Mouse (Mus musculus): ENCODE results near the gene Uimc1.
A peak's percentile ranks its signal among the peaks of the same experiment; 100 is the strongest.
"Not testable (repeated sequence)": the region's sequence is repeated elsewhere in the genome, so short reads cannot be mapped to it uniquely, and the experiment has no call there.

Gene Uimc1

DNA sequence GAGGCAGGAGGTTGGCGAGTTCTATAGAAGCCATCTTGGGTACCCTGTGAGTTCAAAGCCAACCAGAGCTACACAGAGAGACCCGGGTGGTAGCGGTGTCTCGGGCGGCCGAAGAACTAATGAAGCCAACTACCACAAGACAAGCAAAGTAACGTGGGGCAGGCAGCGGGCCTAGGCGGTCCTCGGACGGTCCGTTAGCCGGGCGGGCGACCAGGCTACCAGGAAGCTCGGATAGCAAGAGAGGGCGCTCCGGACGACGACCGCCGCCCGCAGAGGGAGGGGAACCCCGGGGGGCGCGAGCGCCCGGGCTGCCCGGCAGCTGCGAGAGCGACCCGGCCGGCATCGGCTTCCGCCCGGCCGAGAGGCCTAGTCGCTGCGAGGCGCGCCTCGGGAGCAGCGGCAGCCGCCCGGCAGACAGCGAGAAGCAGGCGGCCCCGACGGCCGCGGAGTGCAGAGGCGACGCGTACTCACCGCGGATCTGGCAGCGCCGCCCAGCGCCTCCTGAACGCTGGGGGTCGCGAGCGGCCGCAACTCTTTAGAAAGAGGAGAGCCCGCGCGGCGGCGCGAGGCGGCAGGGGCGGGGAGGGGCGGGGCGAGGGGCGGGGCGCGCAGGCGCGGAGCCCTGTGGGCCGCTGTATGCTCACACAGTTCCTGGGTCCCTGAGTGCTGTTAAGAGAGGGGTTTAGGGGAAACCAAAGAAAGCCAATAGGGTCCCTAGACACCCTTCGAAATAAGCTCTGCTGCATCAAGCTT, at the start of gene Uimc1:
Uimc1 (minus strand) TSS at position 575 of the 753 bp plus-strand sequence.
- DNase-seq, result peak; percentile 86

DNA sequence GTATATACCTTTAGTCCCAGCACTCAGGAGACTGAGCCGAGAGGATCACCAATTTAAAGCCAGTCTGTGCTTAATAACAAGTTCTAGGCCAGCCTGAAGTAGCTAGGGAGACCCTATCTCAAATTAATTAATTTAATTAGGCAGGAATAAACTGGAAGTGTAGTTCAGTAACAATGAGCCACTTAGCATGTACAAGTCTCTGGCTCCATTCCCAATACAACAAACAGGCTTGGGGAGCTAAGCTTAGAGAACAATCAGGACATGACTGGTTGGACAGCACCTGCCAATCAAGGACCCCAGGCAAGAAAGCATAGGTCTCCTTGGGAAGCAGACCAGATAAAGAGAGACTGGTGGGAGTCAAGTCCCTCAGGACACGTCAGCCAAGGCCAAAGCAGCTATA, 40.2 kb upstream of the Uimc1 start:
- no peak for DNase-seq

DNA sequence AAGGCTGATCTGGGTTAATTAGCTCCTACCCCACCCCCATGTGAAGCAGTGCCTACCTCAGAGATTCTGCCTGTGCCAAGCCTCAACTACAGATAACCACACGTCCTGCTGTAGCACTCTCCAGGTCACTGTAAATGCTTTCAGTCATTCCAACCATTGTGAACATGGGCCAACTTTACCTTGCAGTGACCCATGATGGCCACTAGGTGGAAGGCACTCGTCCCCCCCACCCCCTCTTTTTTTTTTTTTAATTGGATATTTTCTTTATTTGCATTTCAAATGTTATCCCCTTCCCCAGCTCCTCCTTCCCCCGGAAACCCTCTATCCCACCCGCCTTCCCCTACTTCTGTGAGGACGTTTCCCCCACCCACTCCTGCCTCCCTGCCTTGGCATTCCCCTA, 35.3 kb upstream of the Uimc1 start:
- no peak for DNase-seq

DNA sequence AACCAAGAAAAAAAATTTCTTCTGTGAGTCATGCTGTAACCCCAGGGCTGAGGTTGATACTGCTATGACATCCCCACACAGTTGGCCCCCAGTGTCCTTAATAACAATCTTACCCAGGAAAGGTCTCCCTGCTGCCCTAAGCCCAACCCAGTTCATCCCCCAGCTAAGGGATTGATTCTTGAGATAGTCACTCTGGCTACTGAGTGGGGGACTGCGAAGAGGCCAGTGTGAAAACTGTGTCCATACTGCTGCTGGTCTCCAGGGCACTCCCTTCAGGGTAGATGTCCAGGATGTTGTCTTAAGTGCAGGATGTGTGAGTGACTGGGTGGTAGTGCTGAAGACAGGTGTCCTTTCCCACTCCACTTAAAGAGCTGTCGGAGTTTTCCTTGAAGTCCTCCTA, 33.3 kb upstream of the Uimc1 start, which contains the start of gene Gm17617:
Gm17617 (minus strand) TSS at position 101 of the 400 bp plus-strand sequence.
- DNase-seq, result no peak

DNA sequence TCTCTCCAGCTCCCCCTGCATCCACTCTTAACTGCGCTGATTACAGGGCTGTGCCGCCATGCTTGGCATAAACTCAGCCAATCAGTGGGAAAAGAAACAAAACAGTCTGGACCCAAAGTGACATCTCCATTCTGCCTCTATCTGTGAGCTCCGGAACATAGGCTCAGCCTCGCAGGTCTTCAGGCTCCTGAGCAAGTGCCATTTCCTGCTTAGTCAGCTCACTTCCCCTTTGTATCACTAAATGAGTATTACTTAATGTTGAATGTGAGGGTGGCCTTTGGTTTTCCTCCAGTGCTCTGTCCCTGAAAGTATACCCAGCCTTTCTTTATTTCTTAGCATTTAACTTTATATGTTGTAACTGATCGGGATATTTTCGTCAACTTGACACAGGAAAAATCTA, 24.8 kb upstream of the Uimc1 start:
- no peak for DNase-seq

DNA sequence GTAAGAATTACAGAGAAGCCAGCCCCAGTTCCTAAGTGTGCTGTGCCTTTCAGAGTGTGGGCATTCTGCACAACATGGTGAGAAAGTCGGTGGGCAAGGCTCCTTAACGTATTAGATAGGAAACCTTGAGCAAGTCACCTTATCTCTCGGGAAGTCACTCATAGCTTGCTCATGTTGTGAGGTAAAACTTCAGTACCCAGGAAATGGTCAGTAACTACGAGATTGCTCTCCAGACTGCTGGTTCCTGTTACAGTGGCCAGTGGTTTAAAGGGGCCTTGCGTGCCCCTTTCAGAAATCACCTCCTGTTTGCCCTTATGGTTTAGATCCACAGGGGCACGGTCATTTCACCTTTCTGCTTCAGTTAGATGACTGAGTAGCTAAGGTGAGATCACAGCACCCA, 14.3 kb upstream of the Uimc1 start:
- no peak for DNase-seq

DNA sequence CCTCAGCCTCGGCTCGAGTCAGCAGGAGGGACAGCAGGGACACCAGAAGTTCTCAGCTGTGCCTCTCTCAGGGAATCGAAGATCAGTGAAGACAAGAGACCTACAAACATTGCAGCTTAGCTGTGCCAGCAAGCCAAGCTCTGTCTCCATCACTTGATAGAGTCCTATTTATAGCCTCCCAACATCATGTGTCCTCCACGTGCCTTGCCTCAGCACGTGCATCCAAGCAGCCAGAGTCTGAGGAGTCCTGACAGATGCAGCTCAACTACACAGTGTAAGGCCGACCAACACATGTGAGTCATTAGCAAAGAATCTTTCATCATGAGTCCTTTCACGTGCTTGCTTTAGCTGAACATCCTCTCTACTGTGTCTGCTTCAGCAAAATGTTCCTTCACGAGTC, 7.6 kb upstream of the Uimc1 start:
- peak; percentile 56 for DNase-seq

DNA sequence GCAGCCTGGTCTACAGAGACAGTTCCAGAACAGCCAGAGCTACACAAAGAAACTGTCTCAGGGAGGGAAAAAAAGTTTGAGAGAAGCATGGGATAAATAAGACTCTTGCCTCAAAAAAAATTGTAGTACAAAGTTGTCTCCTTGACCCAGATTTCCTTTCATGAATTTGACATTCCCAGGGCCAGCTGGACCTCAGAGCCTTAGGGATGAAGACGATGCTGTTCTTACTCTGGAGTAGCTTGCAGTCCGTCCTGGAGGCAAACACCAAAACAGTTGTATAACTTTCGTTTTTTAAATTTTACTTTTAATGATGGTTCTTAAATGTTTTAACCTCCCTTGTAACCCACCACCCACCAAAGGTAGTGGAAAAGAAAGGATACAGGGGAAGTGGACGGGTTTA, 7.0 kb upstream of the Uimc1 start:
- no peak for DNase-seq

DNA sequence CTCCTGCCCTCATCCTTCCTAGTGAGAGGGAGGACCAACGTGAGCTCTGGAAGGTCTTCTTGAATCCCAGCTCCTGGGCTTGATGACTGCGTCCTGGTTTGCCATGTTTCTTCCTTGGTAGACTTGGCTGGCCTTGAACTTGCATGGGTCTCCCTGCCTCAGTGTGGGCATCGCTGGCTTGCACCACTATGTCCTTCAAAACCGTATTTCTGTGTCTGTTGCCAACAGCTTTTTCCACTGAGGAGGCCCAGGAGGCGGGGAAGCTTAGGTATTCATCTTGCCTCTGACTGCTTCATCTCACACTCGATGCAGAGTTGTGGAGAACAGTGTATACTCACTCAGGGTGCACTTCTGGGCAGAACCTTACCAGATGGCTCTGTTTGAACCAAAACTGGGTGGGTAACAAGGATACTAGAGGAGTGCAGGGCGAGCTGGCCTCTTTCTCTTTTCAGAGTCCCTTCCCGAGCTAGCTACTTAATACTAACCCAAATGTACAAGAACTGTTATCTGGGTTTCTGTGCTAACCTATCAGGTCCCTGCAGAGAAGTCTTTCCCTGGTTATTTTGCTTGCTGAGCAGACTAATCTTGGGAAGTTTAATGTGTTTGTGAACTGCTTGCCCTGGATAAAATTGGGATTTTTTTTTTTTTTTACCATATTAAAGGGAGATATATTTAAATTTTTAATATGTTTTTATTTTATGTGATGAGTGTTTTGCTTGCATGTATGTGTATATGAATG, 6.0 kb upstream of the Uimc1 start:
- no peak for DNase-seq

DNA sequence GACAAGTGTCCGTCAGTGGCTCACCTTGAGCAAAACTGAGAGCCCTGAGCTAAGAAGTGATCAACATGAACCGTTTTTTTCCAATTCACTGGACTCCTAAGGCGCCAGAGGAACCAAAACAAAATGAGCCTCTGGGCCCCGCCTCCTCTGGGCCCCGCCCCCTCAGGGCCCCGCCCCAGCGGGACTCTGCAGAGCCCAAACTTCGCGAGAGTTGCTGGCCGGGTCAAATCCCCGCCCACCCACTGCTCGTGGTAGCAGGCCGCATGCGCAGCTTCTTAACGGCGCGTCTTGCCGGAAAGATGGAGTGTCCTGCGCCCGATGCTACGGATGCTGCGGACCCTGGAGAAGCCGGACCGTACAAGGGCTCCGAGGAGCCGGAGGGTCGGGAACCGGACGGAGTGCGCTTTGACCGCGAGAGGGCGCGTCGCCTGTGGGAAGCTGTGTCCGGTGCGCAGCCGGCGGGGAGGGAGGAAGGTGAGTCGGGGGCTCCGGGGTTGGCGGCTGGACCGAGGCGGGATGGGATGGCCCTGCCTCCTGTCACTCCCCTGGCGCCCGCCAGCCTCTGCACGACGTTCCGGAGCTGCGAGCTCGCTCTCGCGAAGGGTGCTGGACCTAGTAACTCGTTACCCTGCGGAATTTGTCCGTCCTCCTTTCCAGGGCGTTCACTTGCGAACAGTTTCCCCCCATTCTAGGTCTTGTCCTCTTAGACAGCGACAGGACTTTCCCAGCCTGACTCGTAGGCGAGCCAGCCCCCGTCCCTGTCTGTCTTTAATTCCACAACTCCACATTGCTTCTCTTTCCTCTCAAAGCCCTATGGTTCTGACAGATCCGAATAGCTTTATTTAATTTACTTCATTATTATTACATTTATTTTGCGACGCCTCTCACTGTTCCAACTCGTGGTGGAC, 5.2 kb upstream of the Uimc1 start, which contains the start of gene Zfp346:
Zfp346 (plus strand) TSS at position 267 of the 908 bp plus-strand sequence.
- DNase-seq, result peak; percentile 97

DNA sequence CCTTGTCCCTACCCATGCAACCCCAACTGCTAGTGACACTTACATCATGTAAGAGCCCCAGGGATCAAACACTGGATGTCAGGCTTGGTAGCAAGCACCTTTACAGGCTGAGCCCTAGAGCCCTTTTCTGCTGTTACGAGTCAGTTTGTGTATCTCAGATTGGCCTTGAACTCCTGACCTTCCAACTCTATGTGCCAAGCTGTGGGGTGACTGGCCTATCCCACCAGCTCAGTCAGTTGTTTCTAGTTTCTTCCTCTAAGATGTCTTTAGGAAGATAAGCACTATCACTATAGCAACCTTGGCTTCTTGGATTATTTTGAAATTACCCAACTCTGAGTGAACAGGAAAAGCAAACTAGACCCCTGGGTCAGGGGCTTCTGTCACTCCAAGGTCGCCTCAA, 3.3 kb upstream of the Uimc1 start:
- no peak for DNase-seq

DNA sequence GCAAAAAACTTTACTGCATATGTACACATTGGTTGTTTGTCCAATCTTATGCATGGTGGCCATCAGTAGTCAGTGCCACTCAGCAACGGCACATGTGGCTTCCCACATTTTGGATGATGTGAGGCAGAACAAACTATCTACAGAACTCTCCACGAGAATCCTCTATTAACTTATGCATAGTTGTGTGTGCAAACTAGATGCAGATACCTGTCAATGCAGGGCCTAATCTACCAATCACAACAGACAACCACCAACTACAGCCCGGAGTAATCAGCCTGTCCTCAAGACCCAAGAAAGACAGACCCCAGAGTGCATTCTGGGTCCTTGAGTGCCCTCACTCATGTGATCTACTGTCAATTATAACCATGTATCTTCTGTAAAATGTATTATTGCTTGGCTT, 2.3 kb upstream of the Uimc1 start:
- no peak for DNase-seq

DNA sequence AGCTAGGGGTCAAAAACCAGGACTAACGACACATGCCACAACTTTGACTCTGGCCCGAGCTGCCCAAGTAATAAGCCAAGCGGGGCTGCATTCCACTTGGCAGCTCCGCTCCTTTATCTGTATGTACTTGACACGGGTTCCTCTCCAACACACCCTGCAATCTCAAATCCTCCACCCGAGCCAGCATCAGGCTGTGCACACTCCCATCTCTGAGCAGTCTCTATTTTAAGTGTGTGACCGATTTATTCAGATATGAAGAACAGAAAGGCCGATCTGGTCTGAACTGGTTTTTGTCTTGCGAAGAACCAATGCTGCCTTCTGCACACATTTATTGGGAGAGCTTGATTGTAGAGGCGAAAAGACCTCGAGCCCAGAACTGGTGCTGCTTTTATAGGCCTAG, 1.5 kb upstream of the Uimc1 start:
- no peak for DNase-seq

DNA sequence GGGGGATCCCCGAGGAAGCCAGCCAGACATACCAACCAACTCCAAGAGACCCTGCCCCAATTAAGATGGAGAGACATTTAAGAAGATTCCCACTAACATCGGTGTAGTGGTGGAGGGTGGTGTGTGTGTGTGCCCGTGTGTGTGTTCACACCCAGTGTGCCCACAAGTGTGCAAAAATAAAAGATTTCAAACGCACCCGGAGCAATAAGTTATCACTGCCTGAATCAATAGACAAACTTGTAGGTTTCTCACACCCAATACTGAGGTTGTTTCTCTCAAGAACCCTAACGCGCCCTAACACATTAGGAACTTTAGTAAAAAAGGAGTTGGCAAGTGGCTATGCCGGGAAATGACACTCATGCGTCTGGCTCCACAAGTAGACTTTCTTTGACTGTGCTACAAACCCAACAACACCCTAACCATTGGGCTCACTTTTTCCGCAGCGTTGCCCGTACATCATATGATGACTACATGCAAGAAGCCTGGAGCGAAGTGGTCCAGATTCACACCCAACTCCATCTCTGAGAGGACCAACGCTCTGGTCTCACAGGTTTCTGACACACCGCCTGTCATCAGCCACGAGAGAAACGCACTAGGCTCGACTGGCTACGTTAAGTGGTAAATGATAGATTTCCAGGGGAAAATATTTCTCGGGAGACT, 904 bp downstream of the Uimc1 start:
- DNase-seq, result no peak

DNA sequence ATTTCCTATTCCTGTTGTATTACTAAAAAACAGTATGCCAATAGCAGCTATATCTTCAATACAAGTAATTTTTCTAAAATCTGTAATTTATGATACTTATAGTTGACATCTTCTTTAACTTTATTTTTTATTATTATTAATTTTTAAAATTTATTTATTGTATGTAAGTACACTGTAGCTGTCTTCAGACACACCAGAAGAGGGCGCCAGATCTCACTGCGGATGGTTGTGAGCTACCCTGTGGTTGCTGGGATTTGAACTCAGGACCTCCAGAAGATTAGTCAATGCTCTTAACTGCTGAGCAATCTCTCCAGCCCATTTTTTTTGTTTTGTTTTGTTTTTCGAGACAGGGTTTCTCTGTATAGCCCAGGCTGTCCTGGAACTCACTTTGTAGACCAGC, 2.3 kb downstream of the Uimc1 start:
- DNase-seq, result not testable (repeated sequence)

DNA sequence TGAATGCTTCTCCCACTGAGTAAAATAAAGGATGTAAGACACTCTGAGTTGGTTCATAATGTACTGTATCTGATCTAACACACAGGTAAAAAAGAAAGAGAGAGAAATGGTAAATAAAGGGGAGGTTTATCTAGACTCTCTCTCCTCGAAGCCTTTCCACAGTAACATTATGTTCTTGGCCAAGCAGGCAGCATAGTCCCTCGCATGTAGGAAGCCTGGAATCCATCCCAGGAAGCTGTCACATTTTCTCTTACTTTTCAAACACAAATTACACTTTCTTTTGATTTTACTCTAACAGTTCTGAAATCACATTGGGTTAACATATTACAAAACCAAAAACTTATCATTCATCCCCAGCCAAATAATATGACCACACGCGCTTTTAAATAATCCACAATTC, 7.5 kb downstream of the Uimc1 start:
- peak; percentile 55 for DNase-seq

DNA sequence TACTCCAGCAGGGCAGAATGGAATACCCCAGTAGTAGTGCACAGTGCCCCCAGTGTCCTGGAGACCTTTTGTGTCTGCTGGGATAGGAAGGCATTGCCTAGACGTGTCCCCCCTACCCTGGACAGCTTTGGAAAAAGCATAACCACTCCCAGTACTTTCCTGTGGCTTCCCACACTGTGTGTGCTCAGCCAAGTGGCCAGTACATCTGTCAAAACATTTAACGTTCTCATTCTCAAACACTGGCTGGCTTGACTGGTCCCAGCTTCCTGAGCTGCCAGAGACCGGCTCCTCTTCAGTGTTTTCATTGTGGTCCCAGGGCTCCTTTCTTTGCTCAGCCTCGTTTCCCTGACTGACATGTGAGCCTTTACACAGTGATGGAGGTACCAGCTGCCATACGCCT, 24.5 kb downstream of the Uimc1 start:
- DNase-seq, result no peak

DNA sequence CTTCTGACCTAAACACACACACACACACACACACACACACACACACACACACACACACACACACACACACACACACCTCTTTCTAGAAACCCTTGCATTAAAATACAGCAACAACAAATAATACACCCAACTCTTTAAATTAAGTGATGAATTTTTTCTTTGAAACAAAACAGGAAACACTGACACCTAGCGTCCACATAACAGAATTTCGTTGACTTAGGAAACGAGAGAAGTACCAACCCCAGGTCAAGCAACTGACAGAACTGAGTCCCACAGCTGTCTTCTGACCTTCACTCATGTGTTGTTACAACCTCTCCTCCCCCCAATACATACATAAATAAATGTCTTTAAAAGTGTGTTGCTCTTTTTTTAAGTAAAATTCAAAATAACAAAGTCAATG, 28.8 kb downstream of the Uimc1 start:
- no peak for DNase-seq

DNA sequence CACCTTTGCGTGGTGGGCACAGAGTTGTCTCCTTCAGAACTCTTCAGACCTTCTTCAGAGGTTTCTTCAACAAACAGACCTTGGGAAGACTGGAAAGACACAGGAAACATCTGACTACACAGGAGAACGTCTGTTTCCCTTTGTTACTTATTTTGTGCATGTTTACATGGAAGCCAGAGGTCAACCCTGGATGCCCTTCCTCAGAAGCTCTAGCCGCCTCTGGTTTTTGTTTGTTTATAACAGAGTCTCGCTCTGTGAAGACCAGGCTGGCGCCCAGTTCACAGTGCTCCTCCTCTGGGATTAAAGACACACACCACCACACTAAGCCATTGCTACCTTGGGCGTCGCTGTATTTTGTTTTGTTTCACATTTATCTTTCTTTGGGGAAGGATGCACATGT, 30.4 kb downstream of the Uimc1 start:
- no peak for DNase-seq

DNA sequence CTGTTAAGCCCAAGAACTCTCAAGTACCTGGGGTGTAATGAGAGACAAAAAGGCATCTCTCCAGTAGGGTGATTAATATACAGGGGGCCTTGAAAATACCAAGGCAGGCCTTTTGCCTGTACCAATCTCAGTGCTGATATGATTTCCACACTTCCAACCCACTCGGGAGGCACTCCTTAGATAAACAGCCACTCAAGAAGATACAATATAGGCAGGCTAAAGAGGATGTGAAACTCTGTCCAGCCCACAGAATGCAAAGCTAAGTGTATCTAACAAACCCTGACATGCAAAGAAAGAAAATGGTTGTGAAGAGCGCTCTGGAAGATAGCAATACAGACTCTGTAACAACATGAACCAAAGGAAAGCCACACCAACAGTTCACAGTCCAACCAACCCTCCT, 36.8 kb downstream of the Uimc1 start:
- DNase-seq, result no peak

DNA sequence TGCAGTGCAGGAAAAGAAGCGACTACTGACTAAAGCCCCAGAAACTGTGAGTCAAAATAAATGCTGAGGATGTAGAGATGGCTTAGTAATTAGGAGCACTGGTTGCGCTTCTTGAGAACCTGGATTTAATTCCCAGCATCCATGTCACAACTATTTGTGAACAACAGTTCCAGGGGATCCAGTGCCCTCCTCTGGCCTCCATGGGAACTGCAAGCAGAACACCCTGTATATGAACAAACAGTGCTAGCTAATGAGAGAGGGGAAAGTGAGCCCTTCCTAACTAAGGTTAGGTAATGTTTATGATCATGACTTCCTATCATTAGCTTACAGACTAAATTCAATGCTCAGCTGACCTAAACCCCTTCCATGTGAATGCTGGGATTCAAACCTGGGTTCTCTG, 42.1 kb downstream of the Uimc1 start:
- no peak for DNase-seq

DNA sequence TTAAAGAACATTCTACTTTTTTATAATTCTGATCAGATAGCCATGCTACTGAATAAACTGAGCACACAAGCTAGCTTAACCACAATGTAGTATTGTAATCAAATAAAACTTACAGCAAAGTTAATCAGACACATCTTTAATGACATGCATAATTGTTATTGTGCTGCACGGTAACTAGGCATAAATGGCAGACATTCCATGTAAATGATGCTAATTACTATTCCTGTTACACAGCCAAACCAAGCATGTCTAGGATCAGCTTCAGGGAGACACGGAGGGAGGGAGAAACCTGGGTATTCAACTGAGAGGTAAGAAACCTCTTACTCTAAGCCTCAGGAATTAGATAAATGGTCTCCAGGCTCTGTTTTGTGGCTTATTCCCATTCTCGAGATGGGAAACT, 52.4 kb downstream of the Uimc1 start:
- DNase-seq, result no peak

DNA sequence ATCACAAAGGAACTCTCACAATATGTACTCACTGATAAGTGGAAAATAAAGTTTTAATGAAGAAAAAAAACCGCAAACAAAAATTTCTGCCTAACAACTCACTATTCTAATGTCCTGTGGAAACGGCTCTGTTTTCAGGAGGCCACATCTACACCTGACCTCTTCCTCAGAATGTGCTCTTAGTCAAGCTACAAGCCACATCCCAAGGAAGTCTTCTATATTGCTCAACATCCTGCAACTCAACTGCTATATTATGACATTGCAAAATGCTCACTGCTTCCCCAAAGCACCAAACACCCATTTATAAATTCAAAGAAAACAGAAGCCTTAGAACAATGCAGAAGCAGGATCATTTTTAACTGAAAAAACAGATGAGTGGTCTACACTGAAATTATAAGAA, 60.1 kb downstream of the Uimc1 start:
- DNase-seq, result no peak

Measured in layer of hippocampus, adult 9-11 months (tissue).